Mouse (Mus musculus): ENCODE data around the gene Gm8994. TPM values are rescaled to one million over a fixed set of nuclear protein-coding genes. Genes with fewer than 3 reads are reported as not detected.
"Not testable (repeated sequence)": the region's sequence is repeated elsewhere in the genome, so short reads cannot be mapped to it uniquely, and the experiment has no call there.

Gm8994 gene
- polyA plus RNA-seq (2015; fragmentation: Nextera tagmentation; extraction: Ambion mirVana) = not detected in 2 replicates

DNA sequence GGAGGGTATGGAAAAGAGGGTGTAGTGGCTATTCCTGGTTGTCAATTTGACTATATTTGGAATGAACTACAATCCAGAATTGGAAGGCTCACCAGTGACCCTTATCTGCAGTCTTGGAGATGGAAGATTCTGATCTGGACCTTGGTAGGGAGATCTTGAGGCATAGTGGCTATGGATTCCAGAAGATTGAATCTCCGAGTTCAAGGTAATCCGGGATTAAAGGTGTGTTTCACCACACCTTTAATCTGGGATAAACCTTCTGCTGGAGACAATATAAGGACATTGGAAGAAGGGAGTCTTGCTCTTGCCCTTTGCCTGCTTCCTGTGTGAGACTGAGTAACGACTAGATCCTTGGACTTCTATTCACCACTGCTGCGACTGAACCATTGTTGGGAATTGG, at the start of gene Gm8994:
Gm8994 (plus strand) TSS at position 301 of the 400 bp plus-strand sequence.
- H3K36me3 ChIP-seq; H3K4me1 ChIP-seq (replicated peaks); ATAC-seq (ENCODE audit: low FRiP score, low read depth); H3K4me3 ChIP-seq; H3K4me2 ChIP-seq; H3K9ac ChIP-seq; H3K27ac ChIP-seq (replicated peaks); H3K27me3 ChIP-seq; H3K9me3 ChIP-seq: not testable (repeated sequence)
- 96% methylated on average over 4 of the region's 4 CpGs for WGBS

DNA sequence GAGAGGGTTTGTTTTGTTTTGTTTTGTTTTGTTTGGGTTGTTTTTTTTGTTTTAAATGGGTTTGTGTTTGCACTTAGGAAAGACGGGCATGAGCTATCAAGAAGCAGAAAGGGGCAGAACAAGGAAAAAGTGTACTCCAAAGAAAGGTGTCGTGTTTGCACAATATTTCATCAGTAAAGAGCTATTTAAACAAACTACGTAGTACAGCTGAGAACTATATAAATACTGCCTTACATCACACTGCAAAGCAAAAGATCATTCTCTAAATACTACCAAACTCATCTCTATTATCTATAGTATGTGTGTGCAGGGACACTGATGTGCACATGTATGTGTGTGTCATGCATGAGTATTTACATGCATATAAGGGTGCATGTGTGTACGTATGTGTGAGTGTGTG, 49.7 kb upstream of the Gm8994 start:
- Histone ChIP-seq H3K27ac (replicated peaks) (no peak overlapping the region), H3K4me3 (no peak overlapping the region), H3K9me3 (no peaks in the 10 kb centered on the region), H3K36me3 (no peaks in the 10 kb centered on the region), H3K9ac (no peak overlapping the region), H3K27me3 (no peaks in the 10 kb centered on the region), H3K4me2 (no peak overlapping the region), H3K4me1 (replicated peaks) (0 out of 2 replicates have a peak, but pooled peaks cover 4% of the 10 kb centered on the region)
- no peak for ATAC-seq (ENCODE audit: low FRiP score, low read depth)
- 78% methylated on average over 4 of the region's 4 CpGs for WGBS

DNA sequence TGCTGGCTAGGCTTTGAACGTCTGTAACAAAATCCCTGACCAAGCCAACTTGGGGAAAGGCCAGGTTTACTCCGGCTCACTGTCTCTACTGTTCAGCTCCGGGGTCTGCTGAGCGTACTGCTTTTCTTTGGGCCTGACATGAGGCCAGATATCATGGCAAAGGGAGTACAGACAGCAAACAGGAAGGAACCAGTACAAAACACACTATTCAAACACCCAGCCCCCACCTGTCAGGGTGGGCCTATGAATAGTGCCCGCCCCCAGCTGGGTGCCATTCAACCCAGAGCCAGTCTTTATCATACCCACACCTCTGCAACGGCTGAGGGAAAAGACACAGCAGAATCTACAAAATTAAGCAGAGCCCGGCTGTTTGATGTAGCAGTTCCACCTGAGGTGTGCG, 42.8 kb upstream of the Gm8994 start:
- Histone ChIP-seq H3K9me3 (no peaks in the 10 kb centered on the region), H3K36me3 (no peaks in the 10 kb centered on the region), H3K4me1 (replicated peaks) (no peaks in the 10 kb centered on the region), H3K4me2 (no peak overlapping the region), H3K27me3 (no peaks in the 10 kb centered on the region), H3K9ac (no peak overlapping the region), H3K4me3 (no peak overlapping the region), H3K27ac (replicated peaks) (no peak overlapping the region)
- ATAC-seq (ENCODE audit: low FRiP score, low read depth) = no peak; the same call in 1 of the 2 replicates
- 72% methylated on average over 8 of the region's 8 CpGs for WGBS

DNA sequence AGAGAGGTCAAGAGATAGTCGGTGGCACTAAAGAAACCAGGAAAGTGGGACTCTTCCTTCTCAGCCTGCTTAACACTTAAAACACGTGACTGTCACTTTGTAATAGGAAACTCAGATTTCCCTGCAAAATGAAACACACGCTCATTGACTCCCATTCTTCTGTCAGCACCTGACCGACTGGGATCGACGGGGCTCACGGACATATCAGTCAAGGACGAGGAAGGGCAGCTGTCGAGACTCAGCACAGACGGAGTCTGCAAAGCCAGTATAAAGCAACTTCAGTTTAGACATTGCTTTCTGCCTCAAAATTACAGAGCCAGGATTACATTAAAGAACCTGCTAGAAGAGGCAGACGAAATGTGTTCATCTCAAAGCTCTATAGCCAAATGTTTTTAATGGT, 41.2 kb upstream of the Gm8994 start:
- ATAC-seq (ENCODE audit: low FRiP score, low read depth) = no peak
- Histone ChIP-seq H3K4me3 (no peak overlapping the region), H3K27ac (replicated peaks) (no peak overlapping the region), H3K4me1 (replicated peaks) (no peaks in the 10 kb centered on the region), H3K36me3 (no peaks in the 10 kb centered on the region), H3K27me3 (no peaks in the 10 kb centered on the region), H3K9me3 (no peaks in the 10 kb centered on the region), H3K9ac (no peak overlapping the region), H3K4me2 (no peak overlapping the region)
- 66% methylated on average over 11 of the region's 11 CpGs for whole genome bisulfite sequencing

DNA sequence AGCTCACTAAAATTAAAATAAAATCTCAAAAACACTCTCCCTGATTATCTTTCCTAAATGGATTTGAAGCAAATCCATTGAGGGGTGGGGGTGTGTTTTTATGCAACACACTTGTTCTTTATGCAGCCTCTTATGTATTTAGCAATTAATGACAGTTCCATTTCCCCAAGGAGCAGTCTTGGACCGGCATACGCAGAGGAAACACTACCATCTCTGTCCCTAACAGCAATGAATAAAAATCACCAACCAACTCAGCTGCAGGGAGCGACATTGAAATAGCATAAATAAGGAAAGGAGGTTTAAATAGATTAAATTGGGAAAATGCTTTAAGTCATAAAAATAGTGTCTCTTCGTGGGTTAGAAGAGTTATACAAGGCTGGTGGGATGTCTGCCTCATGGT, 40.8 kb upstream of the Gm8994 start:
- Histone ChIP-seq H3K9ac (no peak overlapping the region), H3K36me3 (no peaks in the 10 kb centered on the region), H3K27me3 (no peaks in the 10 kb centered on the region), H3K4me2 (no peak overlapping the region), H3K27ac (replicated peaks) (no peak overlapping the region), H3K9me3 (no peaks in the 10 kb centered on the region), H3K4me1 (replicated peaks) (no peaks in the 10 kb centered on the region), H3K4me3 (no peak overlapping the region)
- 46% methylated on average over 4 of the region's 4 CpGs for WGBS
- ATAC-seq (ENCODE audit: low FRiP score, low read depth) = no peak

DNA sequence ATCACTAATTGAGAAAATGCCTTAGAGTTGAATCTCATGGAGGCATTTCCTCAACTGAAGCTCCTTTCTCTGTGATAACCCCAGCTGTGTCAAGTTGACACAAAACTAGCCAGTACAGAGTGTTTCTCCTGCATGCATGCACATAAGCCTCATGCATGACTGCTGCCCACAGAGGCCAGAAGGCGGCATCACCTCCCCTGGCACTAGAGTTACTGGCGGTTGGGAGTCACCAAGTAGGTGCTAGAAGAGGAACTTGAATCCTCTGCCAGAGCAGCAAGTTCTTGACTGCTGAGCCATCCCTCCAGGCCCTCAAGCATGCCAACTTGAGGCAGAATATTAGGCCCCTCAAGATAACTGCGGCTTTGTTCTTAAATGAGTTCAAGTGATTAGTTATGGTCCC, 35.9 kb upstream of the Gm8994 start:
- Histone ChIP-seq H3K9ac (no peak overlapping the region), H3K27me3 (no peaks in the 10 kb centered on the region), H3K4me2 (no peak overlapping the region), H3K36me3 (no peaks in the 10 kb centered on the region), H3K4me1 (replicated peaks) (no peaks in the 10 kb centered on the region), H3K9me3 (no peaks in the 10 kb centered on the region), H3K27ac (replicated peaks) (no peak overlapping the region), H3K4me3 (no peak overlapping the region)
- 90% methylated on average over 3 of the region's 3 CpGs for WGBS
- ATAC-seq (ENCODE audit: low FRiP score, low read depth) = no peak

DNA sequence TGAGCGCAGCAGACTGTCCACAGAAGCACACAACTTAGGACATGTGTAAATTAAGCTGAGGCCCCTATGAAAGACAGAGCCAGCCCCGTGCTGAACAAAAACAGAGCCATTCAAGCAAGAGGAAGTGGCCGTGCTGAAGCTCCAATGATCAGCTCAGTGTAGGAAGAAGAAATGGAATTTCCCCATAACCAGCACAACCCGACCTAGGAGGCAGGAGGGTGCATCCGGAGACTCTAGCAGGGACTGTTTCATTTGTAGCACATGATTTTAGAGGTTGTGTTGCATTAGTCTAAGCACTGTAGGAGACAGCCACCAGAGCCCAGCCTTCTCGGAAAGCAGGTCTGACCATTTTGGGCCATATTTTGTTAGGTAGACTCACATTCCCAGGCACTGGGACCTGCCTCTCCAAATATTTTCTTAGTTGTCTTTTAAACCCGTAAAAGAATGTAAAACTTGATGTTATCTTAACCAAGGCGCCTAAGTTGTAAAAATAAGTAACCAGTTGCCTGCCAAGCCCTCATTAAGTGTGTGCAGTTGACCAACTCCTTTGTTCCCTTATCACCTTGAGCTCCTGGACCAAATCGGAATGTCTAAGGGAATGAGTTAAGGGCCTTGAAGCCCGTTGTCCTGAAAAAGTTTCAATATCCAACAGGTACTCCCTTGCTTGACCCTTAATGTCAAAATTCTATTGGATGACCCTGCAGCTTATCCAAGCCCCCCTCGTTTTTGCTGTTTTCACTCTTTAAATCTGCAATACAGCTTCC, 35.2 kb upstream of the Gm8994 start:
- H3K9me3 ChIP-seq = no peaks in the 10 kb centered on the region

DNA sequence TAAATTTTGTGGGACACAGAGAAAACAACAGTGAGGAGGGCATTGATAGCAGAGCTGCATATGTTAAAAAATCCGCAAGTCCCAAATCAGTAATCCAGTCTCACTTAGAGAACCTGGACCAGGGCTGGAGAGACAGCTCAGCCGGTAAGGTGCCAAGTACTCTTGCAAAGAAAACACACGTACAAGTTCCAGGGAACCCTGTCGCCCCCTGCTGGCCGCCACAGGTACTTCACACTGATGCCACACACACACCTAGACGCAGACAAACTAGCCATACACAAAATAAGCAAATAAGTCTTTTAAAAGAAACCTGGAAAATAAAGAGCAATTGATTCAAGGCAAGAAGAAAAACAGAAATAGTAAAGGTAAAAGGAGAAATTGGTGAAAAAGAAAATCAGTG, 33.6 kb upstream of the Gm8994 start:
- Histone ChIP-seq H3K36me3 (no peaks in the 10 kb centered on the region), H3K9ac (no peak overlapping the region), H3K27me3 (no peaks in the 10 kb centered on the region), H3K4me2 (no peak overlapping the region), H3K9me3 (no peaks in the 10 kb centered on the region), H3K4me1 (replicated peaks) (no peaks in the 10 kb centered on the region), H3K27ac (replicated peaks) (no peak overlapping the region), H3K4me3 (no peak overlapping the region)
- WGBS = 91% methylated on average over 6 of the region's 6 CpGs
- ATAC-seq (ENCODE audit: low FRiP score, low read depth) = no peak

More for the DNA sequence above, 35.2 kb upstream of the Gm8994 start:
- 78% methylated on average over 11 of the region's 11 CpGs for WGBS
- ATAC-seq (ENCODE audit: low FRiP score, low read depth) = no peak
- Histone ChIP-seq H3K4me3 (no peak overlapping the region), H3K27me3 (no peaks in the 10 kb centered on the region), H3K36me3 (no peaks in the 10 kb centered on the region), H3K4me2 (no peak overlapping the region), H3K4me1 (replicated peaks) (no peaks in the 10 kb centered on the region), H3K9ac (no peak overlapping the region), H3K27ac (replicated peaks) (no peak overlapping the region)

DNA sequence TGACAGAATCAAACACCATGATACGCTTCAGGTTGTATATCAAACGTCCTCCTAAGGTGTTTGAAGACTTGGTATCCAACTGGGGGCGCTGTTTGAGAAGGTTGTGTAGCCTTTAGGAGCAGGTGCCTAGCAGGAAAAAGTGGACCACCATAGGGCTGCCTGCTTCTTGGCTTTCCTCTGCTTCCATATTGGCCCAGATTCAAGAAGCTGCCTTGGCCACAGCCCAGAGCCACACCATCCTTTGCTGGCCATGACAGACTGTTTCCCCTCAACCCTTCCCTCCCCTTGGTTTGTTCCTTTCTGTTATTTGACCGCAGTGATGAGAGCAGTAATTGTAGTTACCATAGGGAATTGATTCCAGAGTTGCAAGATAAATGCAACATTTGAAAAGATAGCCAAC, 31.5 kb upstream of the Gm8994 start:
- Histone ChIP-seq H3K9me3 (no peaks in the 10 kb centered on the region), H3K4me3 (no peak overlapping the region), H3K27me3 (no peaks in the 10 kb centered on the region), H3K4me1 (replicated peaks) (no peaks in the 10 kb centered on the region), H3K27ac (replicated peaks) (no peak overlapping the region), H3K36me3 (no peaks in the 10 kb centered on the region), H3K9ac (no peak overlapping the region), H3K4me2 (no peak overlapping the region)
- ATAC-seq (ENCODE audit: low FRiP score, low read depth) = peak; percentile 72; the same call in 1 of the 2 replicates
- 81% methylated on average over 4 of the region's 4 CpGs for WGBS

DNA sequence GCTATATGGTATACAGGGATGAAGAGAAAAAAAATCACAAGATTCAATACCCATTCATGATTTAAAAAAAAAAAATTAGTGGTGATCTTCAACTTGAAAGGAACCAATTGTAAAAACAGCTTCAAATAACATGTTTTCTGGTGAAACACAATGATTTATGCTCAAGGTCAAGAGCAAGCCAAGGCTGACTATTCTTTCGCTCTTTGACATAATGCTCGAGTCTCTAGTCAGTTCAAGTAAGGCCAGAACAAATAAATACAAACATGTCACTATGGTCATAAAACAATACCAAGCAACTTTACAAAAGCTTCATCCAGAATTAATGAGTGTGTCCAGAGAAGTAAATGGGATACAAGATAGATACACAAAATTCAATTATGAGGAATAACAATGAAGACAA, 31.1 kb upstream of the Gm8994 start:
- Histone ChIP-seq H3K4me2 (no peak overlapping the region), H3K27ac (replicated peaks) (no peak overlapping the region), H3K9ac (no peak overlapping the region), H3K36me3 (no peaks in the 10 kb centered on the region), H3K27me3 (no peaks in the 10 kb centered on the region), H3K9me3 (no peaks in the 10 kb centered on the region), H3K4me1 (replicated peaks) (no peaks in the 10 kb centered on the region), H3K4me3 (no peak overlapping the region)
- ATAC-seq (ENCODE audit: low FRiP score, low read depth) = no peak
- 86% methylated on average over 2 of the region's 2 CpGs for WGBS

DNA sequence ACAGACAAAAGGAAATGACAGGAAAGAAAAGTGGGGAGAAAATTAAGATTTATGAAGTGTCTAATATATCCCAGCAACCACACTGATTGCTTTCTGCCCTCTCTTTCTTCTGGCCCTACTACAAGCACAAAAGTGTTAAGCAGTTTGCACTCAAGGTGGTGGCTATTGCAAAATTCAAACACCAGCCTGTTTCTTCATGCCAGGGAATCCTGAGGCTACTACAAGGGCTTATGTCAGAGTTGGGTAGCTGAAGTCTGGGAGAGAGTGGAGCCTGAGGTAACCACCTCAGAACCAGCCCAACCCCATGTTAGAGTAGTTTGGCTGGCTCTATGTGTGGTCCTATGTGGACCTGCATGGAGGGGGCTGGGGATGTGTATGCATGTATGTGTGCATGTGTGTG, 23.8 kb upstream of the Gm8994 start:
- Histone ChIP-seq H3K36me3 (no peaks in the 10 kb centered on the region), H3K4me3 (no peak overlapping the region), H3K4me1 (replicated peaks) (peaks cover 6% of the 10 kb centered on the region), H3K27me3 (no peaks in the 10 kb centered on the region), H3K27ac (replicated peaks) (no peak overlapping the region), H3K9ac (no peak overlapping the region), H3K9me3 (no peaks in the 10 kb centered on the region), H3K4me2 (no peak overlapping the region)
- ATAC-seq (ENCODE audit: low FRiP score, low read depth) = no peak; the same call in 1 of the 2 replicates

DNA sequence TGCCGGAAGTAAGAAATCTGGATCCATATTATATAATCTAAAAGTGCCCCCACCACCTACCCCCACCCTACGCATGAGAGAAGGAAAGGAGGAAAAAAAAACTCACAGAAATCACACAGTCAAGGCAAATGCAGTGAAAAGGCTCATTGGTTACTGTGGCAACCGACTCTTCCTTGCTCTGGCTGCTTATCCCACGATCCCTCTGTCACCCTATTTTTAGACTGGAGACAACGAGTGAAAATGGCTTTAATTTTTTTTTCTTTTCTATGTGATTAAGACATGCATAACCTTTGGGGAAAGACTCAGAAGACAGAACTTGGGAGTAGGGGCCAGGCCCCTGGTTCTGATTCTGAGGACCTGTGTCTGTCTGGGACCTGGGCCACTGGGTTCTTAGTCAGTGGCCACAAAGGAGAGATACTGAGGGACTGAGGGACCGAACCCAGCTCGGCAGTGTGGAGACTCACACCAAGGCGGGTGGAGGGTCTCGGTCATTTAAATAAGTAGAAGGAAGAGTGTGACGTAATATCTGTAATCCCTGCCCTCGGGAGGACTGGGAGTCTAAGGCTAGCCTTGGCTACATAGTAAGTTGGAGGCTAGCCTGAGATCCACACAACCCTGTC, 22.9 kb upstream of the Gm8994 start:
- H3K9me3 ChIP-seq = no peaks in the 10 kb centered on the region
- no peak overlapping the region for H3K9ac ChIP-seq
- no peaks in the 10 kb centered on the region for H3K36me3 ChIP-seq
- H3K4me2 ChIP-seq = no peak overlapping the region
- WGBS = 63% methylated on average over 11 of the region's 11 CpGs
- H3K4me1 ChIP-seq (replicated peaks) = peaks cover 6% of the 10 kb centered on the region
- H3K27ac ChIP-seq (replicated peaks) = 0 out of 2 replicates have a peak overlapping the region, but pooled peaks have one; percentile 7
- H3K4me3 ChIP-seq = no peak overlapping the region
- peak; percentile 48; the same call in 1 of the 2 replicates for ATAC-seq (ENCODE audit: low FRiP score, low read depth)
- H3K27me3 ChIP-seq = no peaks in the 10 kb centered on the region

All from hindbrain, embryonic 15.5 days (tissue).